9 mouse cellular contexts compared by ENCODE assay signal in genomic region chr5:118170888-118171529, GRCm38 (mm10). TPM values are rescaled to one million over a fixed set of nuclear protein-coding genes. Genes with fewer than 3 reads are reported as not detected.
A peak's percentile ranks its signal among the peaks of the same experiment; 100 is the strongest.
DNase-seq lines count a peak whose midpoint lies in the region; ATAC-seq and TF ChIP-seq lines count a peak whose summit lies in the region.
"Had no signal": no experiment of that assay in that cellular context is flagged by ENCODE, and none has a peak within 500 bp of the region (broad histone marks: within the 10 kb centered on the region; RNA-seq: fewer than 3 reads in every experiment).

No protein-coding gene starts in this region.

- H3K4me1 ChIP-seq in bone marrow macrophage, adult 2 months (ENCODE audit: control insufficient read depth, insufficient read depth, low read length) = no peaks in the 10 kb centered on the region
- peaks cover 29% of the 10 kb centered on the region for H3K4me1 ChIP-seq in heart, embryonic 13.5 days
- peaks cover 21% of the 10 kb centered on the region; the same call in 1 of the 2 replicates for H3K4me1 ChIP-seq in kidney, postnatal 0 days (replicated peaks; ENCODE audit: insufficient read depth, low read length)
- peaks cover 39% of the 10 kb centered on the region for H3K4me1 ChIP-seq in midbrain, embryonic 13.5 days (replicated peaks)

- H3K27ac ChIP-seq in bone marrow macrophage, adult 2 months (ENCODE audit: insufficient read depth, low read depth, low read length) = no peak overlapping the region
- no peak overlapping the region for H3K27ac ChIP-seq in heart, embryonic 13.5 days (replicated peaks)
- no peak overlapping the region for H3K27ac ChIP-seq in kidney, postnatal 0 days
- no peak overlapping the region for H3K27ac ChIP-seq in midbrain, embryonic 13.5 days

- H3K9me3 ChIP-seq in heart, embryonic 13.5 days = peaks cover 5% of the 10 kb centered on the region
- H3K9me3 ChIP-seq in kidney, postnatal 0 days (replicated peaks; ENCODE audit: low read length) = no peaks in the 10 kb centered on the region; the same call in 1 of the 2 replicates
- H3K9me3 ChIP-seq in midbrain, embryonic 13.5 days = peaks cover 5% of the 10 kb centered on the region; the same call in 1 of the 2 replicates

- 0 out of 2 replicates have a peak overlapping the region, but pooled peaks have one; percentile 64 for H3K9ac ChIP-seq in heart, embryonic 13.5 days
- no peak overlapping the region for H3K9ac ChIP-seq in kidney, postnatal 0 days (ENCODE audit: low read depth, low read length)
- no peak overlapping the region for H3K9ac ChIP-seq in midbrain, embryonic 13.5 days (replicated peaks)

- peak; percentile 50 to 65 for DNase-seq in cerebellum, postnatal 25 days
- DNase-seq in cerebellum, adult 11-12 months = no peak
- DNase-seq in kidney, postnatal 0 days (ENCODE audit: low spot score) = no peak
- no peak for DNase-seq in urinary bladder, postnatal 10 days (ENCODE audit: low spot score)
- DNase-seq in urinary bladder, adult 2 months (ENCODE audit: low spot score) = no peak

- ATAC-seq in heart, embryonic 13.5 days (ENCODE audit: extremely low read depth, insufficient number of reproducible peaks, low FRiP score, low TSS enrichment) = no peak
- no peak for ATAC-seq in kidney, postnatal 0 days (replicated peaks; ENCODE audit: low FRiP score, low read depth)
- ATAC-seq in midbrain, embryonic 13.5 days = peak; percentile 51; the same call in 1 of the 2 replicates

- WGBS in heart, embryonic 13.5 days = under 1% methylated on average over 25 of the region's 25 CpGs
- under 1% methylated on average over 25 of the region's 25 CpGs for WGBS in kidney, postnatal 0 days
- 1% methylated on average over 25 of the region's 25 CpGs for WGBS in midbrain, embryonic 13.5 days

- TF ChIP-seq POLR2A in bone marrow macrophage, adult 2 months (IDR thresholded peaks at IDR 0.05; ENCODE audit: borderline replicate concordance, low read depth, low read length) = no peak

- TF ChIP-seq CTCF in bone marrow macrophage, adult 2 months (IDR thresholded peaks at IDR 0.05; ENCODE audit: low read depth, low read length) = peak; percentile 25; the same call in 1 of the 2 replicates
- peak; percentile 49; the same call in 1 of the 2 replicates for TF ChIP-seq CTCF in kidney, postnatal 0 days (IDR thresholded peaks at IDR 0.05; ENCODE audit: low read depth)

- no peaks in the 10 kb centered on the region for H3K36me3 ChIP-seq in heart, embryonic 13.5 days
- H3K36me3 ChIP-seq in kidney, postnatal 0 days (ENCODE audit: insufficient read depth, low read length) = no peaks in the 10 kb centered on the region
- H3K36me3 ChIP-seq in midbrain, embryonic 13.5 days = no peaks in the 10 kb centered on the region
- H3K36me3 ChIP-seq: G1E had no signal

- H3K4me2 ChIP-seq in heart, embryonic 13.5 days = peak overlapping the region; percentile 78
- peak overlapping the region; percentile 59 for H3K4me2 ChIP-seq in kidney, postnatal 0 days (ENCODE audit: low read length)
- peak overlapping the region; percentile 50 for H3K4me2 ChIP-seq in midbrain, embryonic 13.5 days (replicated peaks)

- no peak overlapping the region for H3K4me3 ChIP-seq in bone marrow macrophage, adult 2 months (ENCODE audit: insufficient read depth, low read length)
- H3K4me3 ChIP-seq in heart, embryonic 13.5 days = peak overlapping the region; percentile 54
- peak overlapping the region; percentile 42 for H3K4me3 ChIP-seq in kidney, postnatal 0 days (replicated peaks; ENCODE audit: low read depth, low read length)
- peak overlapping the region; percentile 31 for H3K4me3 ChIP-seq in midbrain, embryonic 13.5 days (replicated peaks)

- peaks cover 100% of the 10 kb centered on the region for H3K27me3 ChIP-seq in heart, embryonic 13.5 days (replicated peaks)
- H3K27me3 ChIP-seq in kidney, postnatal 0 days (ENCODE audit: insufficient read depth, low read length) = peaks cover 60% of the 10 kb centered on the region
- peaks cover 95% of the 10 kb centered on the region for H3K27me3 ChIP-seq in midbrain, embryonic 13.5 days

RNA-seq across cellular contexts. Expression of gene Hrk, which starts 6.6 kb away (rescaled TPM):
- polyA plus RNA-seq in bone marrow macrophage, adult 2 months (2012; ENCODE audit: insufficient read depth, insufficient read length, missing spikeins) = not detected in 2 replicates
- polyA plus RNA-seq in heart, embryonic 13.5 days (2015; fragmentation: Nextera tagmentation; extraction: Ambion mirVana) = not detected in 2 replicates
- 0.03 TPM in 1 of 2 replicates, not detected in the other for polyA plus RNA-seq in kidney, postnatal 0 days (2015; fragmentation: Nextera tagmentation; extraction: Ambion mirVana)
- 0.68 and 0.73 TPM in 2 replicates for polyA plus RNA-seq in midbrain, embryonic 13.5 days (2015; fragmentation: Nextera tagmentation; extraction: Ambion mirVana)
- polyA plus RNA-seq in urinary bladder, adult 2 months (2012; rRNA removed) = 0.01 TPM in 2 replicates
- polyA plus RNA-seq: G1E had no signal

RNA-seq across cellular contexts. Expression of gene Fbxw8, which starts 15.7 kb away (rescaled TPM):
- 13.5 and 16.7 TPM in 2 replicates for polyA plus RNA-seq in bone marrow macrophage, adult 2 months (2012; ENCODE audit: insufficient read depth, insufficient read length, missing spikeins)
- polyA plus RNA-seq in heart, embryonic 13.5 days (2015; fragmentation: Nextera tagmentation; extraction: Ambion mirVana) = 21.5 and 22.0 TPM in 2 replicates
- 23.9 and 24.7 TPM in 2 replicates for polyA plus RNA-seq in kidney, postnatal 0 days (2015; fragmentation: Nextera tagmentation; extraction: Ambion mirVana)
- polyA plus RNA-seq in midbrain, embryonic 13.5 days (2015; fragmentation: Nextera tagmentation; extraction: Ambion mirVana) = 22.5 and 25.6 TPM in 2 replicates
- 30.9 and 32.3 TPM in 2 replicates for polyA plus RNA-seq in urinary bladder, adult 2 months (2012; rRNA removed)

Comparison
In these comparisons a context has a peak if more than half of its experiments do, and no peak if none do; other contexts are left out.
1. DNase-seq: peak in cerebellum, postnatal 25 days (2 of 2); none in cerebellum, adult 11-12 months (single experiment), kidney, postnatal 0 days (single experiment), urinary bladder, postnatal 10 days (single experiment) and urinary bladder, adult 2 months (single experiment).
2. Peak in every context shown above with its lines, with median percentiles within 50 percentile points of each other: H3K4me2 ChIP-seq.